Mouse (Mus musculus): ENCODE measurements around the gene Olfr1157.

Olfr1157 gene

DNA sequence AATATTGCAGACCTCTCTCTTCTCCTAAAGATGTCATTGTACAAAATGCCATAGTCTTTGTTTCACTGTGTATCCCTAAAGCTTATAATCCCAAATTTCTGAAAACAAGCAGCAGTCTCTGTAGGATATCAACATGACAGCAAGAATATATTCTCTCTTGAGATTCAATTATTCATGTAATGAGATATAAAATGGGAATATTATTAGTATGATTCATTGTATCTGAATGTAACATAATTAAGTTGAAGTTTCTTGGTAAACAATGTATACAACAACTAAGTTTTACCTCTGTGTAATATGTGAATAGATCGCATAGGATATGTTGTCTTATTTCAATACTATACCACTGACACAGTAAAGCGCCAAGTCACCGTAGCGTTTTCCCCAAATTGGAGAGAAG is at the start of gene Olfr1157:
Gene Olfr1157, minus strand, starts transcription at position 101 of the 400 bp plus-strand sequence.
- DNase-seq: no peak

DNA sequence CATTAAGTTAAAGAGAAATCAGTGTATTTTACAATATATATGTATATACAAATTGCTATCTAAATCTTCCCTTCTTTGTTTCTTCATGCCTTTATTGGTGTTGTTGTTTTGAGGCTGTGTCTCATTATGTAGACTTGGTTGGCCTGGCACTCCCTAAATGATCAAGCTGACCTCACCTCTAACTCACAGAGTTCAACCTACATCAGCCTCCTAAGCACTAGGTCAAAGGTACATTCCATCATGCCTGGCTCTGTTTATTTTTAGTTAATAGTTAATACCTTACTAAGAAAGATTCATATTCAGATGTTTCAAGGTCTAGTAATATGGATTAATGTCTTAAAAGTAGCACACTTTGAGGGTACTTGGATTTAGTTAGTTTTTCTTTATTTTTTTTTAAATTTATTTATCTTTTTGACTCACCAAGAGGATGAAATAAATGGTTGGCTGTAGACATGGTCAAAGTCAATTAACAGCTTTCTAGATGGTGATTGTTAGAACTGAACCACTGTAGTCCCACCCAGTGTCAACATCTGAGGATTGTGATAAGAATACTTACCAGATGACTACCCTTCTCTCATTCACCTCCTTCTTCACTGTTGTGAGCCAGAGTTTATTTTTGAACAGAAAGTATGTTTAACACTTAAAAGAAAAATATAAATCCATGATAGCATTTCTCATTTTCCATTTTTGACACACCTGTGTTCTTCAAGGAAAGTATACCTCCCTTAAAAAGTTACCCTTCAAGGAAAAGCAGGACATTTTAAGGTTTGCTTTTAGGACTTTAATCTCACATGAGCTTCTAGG is 39.6 kb upstream of the Olfr1157 start, which contains the start of gene Olfr1160:
Gene Olfr1160, minus strand, starts transcription at position 754 of the 804 bp plus-strand sequence.
- DNase-seq: no peak

DNA sequence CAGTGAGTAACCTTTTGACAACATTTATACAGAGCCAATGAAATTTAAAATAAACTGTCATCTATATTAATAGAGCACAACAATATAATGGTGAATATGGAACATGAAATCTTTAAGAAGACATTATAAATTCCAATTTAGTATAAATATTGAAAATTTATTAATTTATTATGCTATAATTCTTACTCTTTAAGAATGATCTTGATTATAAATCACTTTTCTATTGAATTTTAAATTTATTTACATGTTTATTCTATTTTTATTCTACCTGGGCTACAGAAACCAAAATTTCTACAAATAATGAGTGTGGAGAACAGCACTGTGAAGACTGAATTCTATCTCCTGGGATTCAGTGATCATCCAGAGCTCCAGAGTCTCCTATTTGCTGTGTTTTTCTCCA is 21.7 kb upstream of the Olfr1157 start, which contains the start of gene Olfr1158:
Gene Olfr1158, plus strand, starts transcription at position 301 of the 400 bp plus-strand sequence.
- DNase-seq: no peak

DNA sequence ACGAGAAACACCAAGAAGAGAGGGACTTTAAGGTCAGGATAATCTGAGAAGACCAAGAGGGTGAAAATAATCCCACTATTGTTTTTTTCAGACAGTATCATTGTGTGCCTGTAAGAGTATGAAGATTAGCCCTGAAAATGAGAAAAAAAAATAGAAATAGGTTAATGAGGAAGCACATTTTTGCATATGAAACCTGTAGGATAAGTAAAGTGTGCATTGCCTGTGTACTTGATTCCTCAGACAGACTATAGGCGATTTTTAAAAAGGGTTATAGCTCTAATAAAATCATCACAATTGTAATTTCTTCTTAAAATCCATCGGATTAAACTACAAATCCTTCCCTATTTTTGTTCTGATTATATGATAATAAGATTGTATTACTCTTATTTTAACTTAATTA is 6.5 kb upstream of the Olfr1157 start, which contains the start of gene Olfr74:
Gene Olfr74, minus strand, starts transcription at position 101 of the 400 bp plus-strand sequence.
- DNase-seq: no peak

GRCm38 (mm10) chr2:87953000-87953399 is 15.1 kb downstream of the Olfr1157 start, which contains the start of gene Olfr1156:
TSS of gene Olfr1156 (minus strand) at chr2:87953100.
- DNase-seq: no peak

- no peak for DNase-seq
Measured at GRCm38 (mm10) chr2:87945037-87945436, 23.1 kb downstream of the Olfr1157 start, which contains the start of gene Olfr1155. TSS of gene Olfr1155 (minus strand) at chr2:87945137.
